Mouse (Mus musculus): ENCODE data around the gene Tnfaip8l1.

The Tnfaip8l1 gene

GRCm38 (mm10) chr17:56139355-56139754 lies 22.9 kb upstream of the Tnfaip8l1 start:
- DNase-seq = no peak

- DNase-seq = peak; percentile 40 to 64
Measured at GRCm38 (mm10) chr17:56139858-56140595, 22.2 kb upstream of the Tnfaip8l1 start, which contains the start of gene Sema6b. Sema6b (minus strand) TSS chr17:56140343.

DNA sequence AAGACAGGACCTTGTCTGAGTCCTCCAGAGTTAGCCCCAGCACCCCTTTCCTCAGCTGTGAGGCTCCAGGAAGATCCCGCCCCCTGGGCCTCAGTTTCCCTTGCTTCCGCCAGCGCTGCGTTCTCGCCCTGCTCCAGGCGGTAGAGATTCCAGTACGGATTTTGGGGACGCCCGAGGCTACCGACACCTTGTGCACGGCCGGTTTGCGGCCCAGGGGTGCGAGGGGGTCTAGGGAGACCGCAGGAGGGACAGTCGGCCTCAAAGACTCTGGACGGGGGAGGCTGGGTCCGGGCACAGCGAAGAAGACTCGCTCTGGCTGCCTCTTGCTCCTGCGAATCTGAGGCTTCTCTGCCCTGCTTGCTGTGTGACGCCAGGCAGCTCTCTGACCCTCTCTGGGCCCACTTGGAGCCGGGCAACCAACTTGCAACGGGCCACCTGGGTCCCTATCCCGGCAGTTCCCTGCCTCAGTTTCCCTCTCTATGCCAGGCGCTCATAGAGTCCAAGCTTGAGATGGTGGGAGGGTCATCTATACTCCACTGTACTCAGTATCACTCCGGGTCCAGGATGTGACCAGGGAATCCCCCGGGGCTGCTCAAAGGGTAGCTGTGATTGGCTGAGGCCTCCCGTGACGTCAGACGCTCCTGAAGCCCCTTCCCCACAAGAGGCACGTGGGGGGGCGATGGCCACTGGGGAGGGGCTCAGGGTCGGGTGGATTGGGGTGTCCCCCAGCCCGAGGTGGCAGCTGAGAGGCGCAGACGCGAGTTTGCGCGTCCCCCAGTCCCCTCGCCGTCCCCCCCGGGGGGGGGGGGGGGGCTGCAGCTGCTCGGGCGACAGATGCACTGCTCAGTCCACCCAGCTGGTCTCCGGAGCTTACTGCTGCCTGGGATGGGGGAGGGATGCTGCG lies 20.3 kb upstream of the Tnfaip8l1 start:
- DNase-seq = peak in 1 of 2 experiments; percentile 52

DNA sequence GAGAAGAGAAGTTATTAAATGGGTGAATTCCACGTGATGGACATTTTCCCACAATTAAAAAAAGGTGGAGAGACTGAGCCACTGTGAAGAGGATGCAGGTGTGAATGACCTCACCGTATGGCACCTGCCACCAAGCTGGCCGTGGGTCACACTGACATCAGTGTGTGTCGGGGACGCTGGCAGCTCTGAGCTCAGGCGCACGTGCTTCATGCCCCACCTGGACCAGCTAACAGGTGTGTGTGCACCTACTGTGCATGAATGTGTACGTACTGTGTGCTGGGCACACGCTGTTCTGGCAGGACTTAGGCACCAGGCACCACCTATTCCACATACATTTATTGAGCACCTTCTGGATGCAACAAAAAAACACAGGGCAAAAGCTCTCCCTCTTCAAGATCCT lies 17.7 kb upstream of the Tnfaip8l1 start:
- no peak for DNase-seq

DNA sequence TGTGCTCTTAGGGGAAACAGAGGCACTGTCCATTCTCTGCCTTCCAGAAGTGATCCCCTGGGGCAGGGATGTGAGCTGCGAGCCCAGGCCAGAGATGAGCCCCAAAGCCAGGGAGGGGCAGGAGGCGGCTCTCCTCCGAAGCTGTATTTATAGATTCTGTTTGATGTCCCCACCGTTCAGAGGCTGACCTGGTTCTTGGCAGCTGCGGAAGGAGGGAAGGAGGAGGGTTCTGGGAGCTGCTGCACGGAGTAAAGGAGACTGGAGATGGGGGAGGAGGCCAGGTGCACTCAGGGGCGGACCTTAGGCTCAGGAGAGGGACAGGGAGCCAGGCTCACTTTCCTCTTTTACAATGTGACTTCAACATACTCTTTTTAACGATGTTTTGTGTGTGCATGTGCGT lies 16.1 kb upstream of the Tnfaip8l1 start:
- no peak for DNase-seq

- DNase-seq = no peak
Measured at GRCm38 (mm10) chr17:56147420-56147819, 14.9 kb upstream of the Tnfaip8l1 start.

DNA sequence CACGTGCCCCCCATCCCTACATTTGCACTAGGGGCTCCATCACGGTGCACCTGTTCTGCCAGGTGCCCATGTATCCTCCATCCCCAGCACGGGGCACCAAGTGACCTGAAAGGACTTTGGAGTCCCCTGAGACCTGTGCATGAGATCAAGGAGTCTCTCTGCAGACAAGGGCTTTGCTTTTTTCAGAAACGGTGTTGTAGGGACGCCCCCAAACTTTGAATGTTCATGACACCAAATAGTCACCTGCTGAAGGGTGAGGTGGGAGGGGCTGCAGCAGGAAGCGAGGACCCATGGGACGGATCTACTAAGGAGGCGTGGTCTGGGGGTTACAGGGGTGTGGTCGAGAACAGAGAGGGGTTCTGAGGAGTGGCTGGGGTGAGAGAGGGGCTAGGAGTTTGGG lies 14.0 kb upstream of the Tnfaip8l1 start:
- no peak for DNase-seq

DNA sequence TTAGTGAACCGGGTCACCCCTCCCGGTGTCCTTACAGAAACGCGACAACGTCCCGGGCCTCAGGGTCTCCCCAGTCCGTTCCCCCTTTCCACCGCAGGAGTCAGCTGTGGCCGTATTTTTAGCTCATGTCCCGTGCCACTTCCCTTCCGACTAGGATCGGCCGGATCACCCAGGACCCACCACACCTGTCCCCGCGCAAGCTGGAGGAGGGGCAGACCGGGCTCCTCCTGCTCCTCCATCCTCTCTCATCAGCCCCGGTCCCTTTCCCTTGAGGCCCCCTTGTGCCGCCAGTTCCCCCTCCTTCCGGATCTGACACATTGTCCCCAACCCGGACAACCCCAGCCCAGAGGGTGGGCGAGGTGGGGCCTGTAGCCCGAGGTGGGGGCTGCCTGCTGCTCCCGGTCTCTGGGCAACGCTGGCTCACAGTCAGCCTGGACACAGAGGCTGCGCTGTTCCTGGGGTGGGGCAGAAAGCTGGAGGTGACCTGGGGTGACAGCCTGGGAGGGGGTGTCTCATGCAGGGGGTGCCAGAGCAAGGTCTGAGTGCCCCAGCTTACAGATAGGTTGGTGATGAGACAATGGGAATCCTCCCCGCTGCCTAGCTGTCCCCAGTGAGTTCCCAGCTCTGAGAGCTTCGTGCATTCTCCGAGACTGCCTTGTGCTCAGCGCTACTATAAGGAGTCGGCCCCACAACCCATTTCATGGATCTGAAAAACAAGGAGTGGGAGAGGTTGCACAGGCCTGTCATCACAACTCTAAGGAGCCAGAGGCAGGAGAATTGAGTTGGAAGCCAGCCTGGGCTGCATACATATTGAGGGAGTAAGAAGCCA lies 13.3 kb upstream of the Tnfaip8l1 start:
- no peak for DNase-seq

- DNase-seq = no peak
Measured at GRCm38 (mm10) chr17:56149897-56150296, 12.4 kb upstream of the Tnfaip8l1 start.

- DNase-seq = peak; percentile 51 to 75
Measured at GRCm38 (mm10) chr17:56153643-56154042, 8.6 kb upstream of the Tnfaip8l1 start.

DNA sequence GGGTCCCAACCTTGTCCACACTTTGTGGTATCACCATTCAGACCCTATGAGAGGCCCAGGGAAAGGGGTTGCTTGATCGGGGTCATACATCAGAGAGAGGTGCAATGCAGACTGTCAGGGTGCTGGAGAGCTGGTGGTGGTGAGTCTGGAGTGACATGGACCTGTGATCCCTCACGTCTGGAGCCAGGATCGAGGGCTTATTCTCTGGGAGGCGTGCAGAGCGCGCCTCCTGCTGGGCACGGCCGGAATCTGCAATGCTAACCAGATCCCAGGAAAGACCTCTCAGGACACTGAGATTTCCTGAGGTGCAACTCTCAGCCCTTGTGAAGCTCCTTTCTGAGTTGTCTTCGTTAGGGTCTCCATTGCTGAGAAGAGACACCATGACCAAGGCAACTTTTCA lies 2.5 kb upstream of the Tnfaip8l1 start:
- DNase-seq = peak; percentile 73 to 77

- DNase-seq = peak in 1 of 2 experiments; percentile 14
Measured at GRCm38 (mm10) chr17:56163523-56164102, 1.3 kb downstream of the Tnfaip8l1 start.

GRCm38 (mm10) chr17:56164510-56164909 lies 2.2 kb downstream of the Tnfaip8l1 start:
- DNase-seq = no peak

- DNase-seq = no peak
Measured at GRCm38 (mm10) chr17:56165671-56166070, 3.4 kb downstream of the Tnfaip8l1 start.

DNA sequence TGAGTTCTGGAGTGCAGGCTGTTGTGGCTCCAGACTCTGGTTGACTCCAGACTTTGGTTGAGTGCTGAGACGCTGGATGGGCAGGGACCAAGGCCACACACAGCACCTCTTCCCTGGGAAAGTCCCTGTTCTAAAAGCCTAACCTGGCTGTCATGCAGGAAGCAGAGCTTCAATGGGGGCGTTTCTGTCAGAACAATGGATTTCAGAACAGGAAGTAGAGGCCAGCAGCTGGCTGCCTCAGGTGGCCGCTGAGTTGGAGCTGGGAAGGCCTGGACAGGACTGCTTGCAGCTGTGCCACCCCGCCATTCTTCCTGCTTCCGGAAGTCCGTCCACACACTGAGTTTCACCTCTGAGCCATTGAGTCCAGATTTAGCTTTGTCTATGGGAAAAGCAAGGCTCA lies 7.6 kb downstream of the Tnfaip8l1 start:
- peak; percentile 27 to 76 for DNase-seq

- DNase-seq = peak; percentile 13 to 66
Measured at GRCm38 (mm10) chr17:56170636-56171035, 8.4 kb downstream of the Tnfaip8l1 start.

DNA sequence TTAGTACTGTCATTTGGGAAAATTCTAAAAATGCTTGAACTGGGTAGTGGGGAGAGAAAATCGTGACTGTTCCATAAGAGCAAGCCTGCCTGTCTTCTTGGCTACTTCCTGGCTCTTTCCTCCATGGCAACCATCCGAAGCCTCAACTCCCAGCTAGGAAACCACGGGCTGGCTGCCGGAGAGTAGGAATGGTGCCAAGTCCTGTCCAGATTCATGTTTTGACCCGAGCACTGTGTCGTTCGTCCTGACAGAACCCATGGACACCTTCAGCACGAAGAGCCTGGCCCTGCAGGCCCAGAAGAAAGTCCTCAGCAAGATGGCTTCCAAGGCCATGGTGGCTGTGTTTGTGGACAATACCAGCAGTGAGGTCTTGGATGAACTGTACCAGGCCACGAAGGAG lies 9.2 kb downstream of the Tnfaip8l1 start:
- DNase-seq = no peak

DNA sequence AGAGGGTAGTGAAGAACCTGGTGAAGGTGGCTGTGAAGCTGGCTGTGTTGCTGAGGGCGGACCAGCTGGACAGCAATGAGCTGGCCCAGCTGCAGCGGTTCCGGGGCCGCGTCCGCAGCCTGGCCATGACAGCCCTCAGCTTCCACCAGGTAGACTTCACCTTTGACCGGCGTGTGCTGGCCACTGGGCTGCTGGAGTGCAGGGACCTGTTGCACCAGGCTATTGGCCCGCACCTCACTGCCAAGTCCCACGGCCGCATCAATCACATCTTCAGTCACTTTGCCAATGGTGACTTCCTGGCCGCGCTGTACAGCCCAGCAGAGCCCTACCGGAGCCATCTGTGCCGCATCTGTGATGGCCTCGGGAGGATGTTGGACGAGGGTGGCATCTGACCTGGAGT lies 9.6 kb downstream of the Tnfaip8l1 start:
- DNase-seq = no peak

DNA sequence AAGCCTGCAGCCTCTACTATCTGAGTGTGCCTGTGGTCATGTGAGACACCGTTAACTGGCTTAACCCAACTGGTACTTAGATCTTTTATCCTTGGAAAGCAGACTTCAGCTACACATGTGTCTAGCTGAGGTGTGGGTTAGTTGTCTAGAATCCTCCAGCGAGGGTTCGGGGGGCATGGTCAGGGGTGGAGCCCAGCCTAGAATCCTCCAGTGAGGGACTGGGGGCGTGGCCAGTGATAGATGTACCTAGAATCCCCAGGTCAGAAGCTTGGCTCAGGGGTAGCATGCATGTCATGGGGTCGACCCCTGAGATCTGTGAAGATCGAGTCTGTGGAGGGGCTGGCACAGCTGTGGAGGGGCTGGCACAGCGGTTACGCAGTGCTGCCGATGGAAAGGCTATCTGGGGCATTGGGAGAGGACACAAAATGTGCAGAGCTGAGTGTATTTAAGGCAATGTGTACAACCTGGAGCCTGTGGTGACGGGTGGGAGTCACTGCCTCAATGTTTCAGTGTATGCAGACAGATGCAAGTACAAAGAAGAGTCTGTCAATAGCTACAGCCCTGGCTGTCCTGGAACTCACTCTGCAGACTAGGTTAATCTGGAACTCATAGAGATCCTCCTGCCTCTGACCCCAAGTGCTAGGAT lies 11.2 kb downstream of the Tnfaip8l1 start:
- DNase-seq = peak in 1 of 2 experiments; percentile 12

GRCm38 (mm10) chr17:56175416-56175815 lies 13.1 kb downstream of the Tnfaip8l1 start:
- no peak for DNase-seq

GRCm38 (mm10) chr17:56182975-56183657 lies 20.8 kb downstream of the Tnfaip8l1 start:
- no peak for DNase-seq

Measured in kidney, postnatal 25 days (tissue).